Mouse (Mus musculus) hindbrain, embryonic 13.5 days (tissue): ENCODE data around the gene Gm9780. TPM values are rescaled to one million over a fixed set of nuclear protein-coding genes. Genes with fewer than 3 reads are reported as not detected.
"Not testable (repeated sequence)": the region's sequence is repeated elsewhere in the genome, so short reads cannot be mapped to it uniquely, and the experiment has no call there.

ENCODE experiments used
- ATAC-seq: fragments of 200-750 bp; cut with Nextera tagmentation; 2 replicates; pipeline ENCODE4 v1.8.0; 2017; ENCODE audit warnings: moderate TSS enrichment; ENCODE audit not compliant: low FRiP score
- H3K27ac ChIP-seq: fragments of 300-500 bp; sonication (generic); 2 replicates; pipeline ENCODE4 v1.5.1; 2015; ENCODE audit warnings: inconsistent platforms, mild to moderate bottlenecking, moderate library complexity
- H3K27me3 ChIP-seq: fragments of 300-500 bp; sonication (generic); 2 replicates; pipeline ENCODE4 v1.6.1; 2015; ENCODE audit warnings: mild to moderate bottlenecking, inconsistent platforms
- H3K36me3 ChIP-seq: fragments of 300-500 bp; sonication (generic); 2 replicates; pipeline ENCODE4 v1.6.1; 2015; ENCODE audit warnings: mild to moderate bottlenecking, inconsistent platforms
- H3K4me1 ChIP-seq: fragments of 300-500 bp; sonication (generic); replicated peaks from 2 replicates; pipeline ENCODE4 v1.6.1; 2015; ENCODE audit warnings: inconsistent platforms
- H3K4me2 ChIP-seq: fragments of 300-500 bp; sonication (generic); 2 replicates; pipeline ENCODE4 v1.6.1; 2015; ENCODE audit warnings: inconsistent platforms, mild to moderate bottlenecking, moderate library complexity
- H3K4me3 ChIP-seq: fragments of 300-500 bp; sonication (generic); 2 replicates; pipeline ENCODE4 v1.5.1; 2015; ENCODE audit warnings: mild to moderate bottlenecking, inconsistent platforms
- H3K9ac ChIP-seq: fragments of 300-500 bp; sonication (generic); 2 replicates; pipeline ENCODE4 v1.6.1; 2015; ENCODE audit warnings: mild to moderate bottlenecking, inconsistent platforms
- H3K9me3 ChIP-seq: fragments of 300-500 bp; sonication (generic); 2 replicates; pipeline ENCODE4 v1.6.1; 2016; ENCODE audit warnings: inconsistent platforms
- WGBS: fragments of 180-500 bp; shearing (Covaris S2); methylation state at CpG from one replicate; pipeline ENCODE4 v1.1.7; 2015; 5-methylcytosine and 5-hydroxymethylcytosine counted together
- polyA plus RNA-seq: library from polyadenylated mRNA; unstranded; fragments of >200 nt; fragmentation: Nextera tagmentation; extraction: Ambion mirVana; gene quantifications from 2 replicates; pipeline ENCODE4 v1.2.1, GENCODE M21; 2015

Gene Gm9780
- 2.9 and 4.7 TPM in 2 replicates for polyA plus RNA-seq

DNA sequence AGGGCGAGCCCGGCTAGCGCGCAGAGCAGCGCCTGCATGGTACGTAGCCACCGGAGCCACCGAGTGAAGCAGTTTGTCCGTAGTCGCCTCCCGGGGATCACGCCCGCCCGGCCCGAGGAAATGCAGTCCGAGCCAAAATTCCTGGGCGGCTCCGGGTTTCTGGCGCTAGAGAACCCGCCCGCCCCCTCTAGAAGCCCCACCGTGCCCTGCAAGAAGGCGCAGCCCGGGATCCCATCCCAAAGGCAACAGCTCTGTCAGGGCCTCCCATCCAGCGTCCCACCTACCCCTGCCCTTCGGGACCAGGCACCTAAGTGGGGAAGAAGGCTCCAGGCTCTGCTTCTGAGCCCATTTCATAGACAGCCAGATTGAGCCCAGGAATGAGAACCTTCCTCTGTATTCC lies at the start of gene Gm9780:
Gm9780 (minus strand) TSS at position 101 of the 400 bp plus-strand sequence.
- H3K27me3 ChIP-seq, H3K4me3 ChIP-seq, H3K36me3 ChIP-seq, H3K4me1 ChIP-seq, H3K9me3 ChIP-seq, H3K4me2 ChIP-seq, H3K27ac ChIP-seq, ATAC-seq, H3K9ac ChIP-seq: not testable (repeated sequence)
- WGBS, result no CpG with 5 or more reads among the region's 26 CpGs

DNA sequence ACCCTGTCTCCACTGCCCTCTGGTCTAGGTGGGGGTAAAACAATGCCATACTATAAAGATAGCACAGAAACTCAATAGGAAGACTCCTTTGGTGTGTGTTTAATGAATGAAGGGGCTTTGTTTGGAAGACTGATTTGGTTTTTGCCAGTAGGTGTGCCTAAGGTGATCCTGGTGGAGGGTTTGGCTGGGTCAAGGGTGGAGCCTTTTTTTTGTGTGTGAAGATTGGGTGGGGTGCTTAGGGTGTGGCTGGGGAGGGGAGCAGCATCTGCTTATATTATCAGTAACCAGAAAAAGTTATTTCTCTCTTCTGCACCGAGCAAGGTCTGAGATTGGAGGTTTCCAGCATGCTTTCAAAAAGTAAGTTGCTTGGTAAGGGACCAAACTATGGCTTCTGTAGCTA lies 39.5 kb upstream of the Gm9780 start, which contains the start of gene Cphx3:
Cphx3 (plus strand) TSS at position 301 of the 400 bp plus-strand sequence.
- H3K9ac ChIP-seq, H3K27me3 ChIP-seq, ATAC-seq, H3K4me3 ChIP-seq, H3K36me3 ChIP-seq, H3K4me2 ChIP-seq, H3K9me3 ChIP-seq, H3K27ac ChIP-seq, H3K4me1 ChIP-seq: not testable (repeated sequence)
- WGBS, result no CpG with 5 or more reads among the region's 1 CpGs

DNA sequence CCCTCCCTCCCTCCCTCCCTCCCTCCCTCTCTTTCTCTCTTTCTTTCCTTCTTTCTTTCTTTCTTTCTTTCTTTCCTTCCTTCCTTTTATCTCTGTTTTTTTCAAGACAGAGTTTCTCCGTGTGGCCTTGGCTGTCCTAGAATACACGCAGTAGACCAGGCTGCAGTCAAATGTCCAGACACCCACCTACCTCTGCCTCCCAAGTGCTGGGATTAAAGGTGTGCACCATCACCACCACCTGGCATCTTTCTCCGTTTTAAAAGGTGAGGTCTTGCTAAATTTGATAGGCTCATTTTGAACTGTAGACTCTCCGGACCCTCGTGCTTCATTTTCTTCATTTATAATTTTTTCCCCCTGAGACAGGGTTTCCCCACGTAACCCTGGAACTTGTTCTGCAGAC lies 38.7 kb upstream of the Gm9780 start, which contains the start of gene Cphx2:
Cphx2 (plus strand) TSS at position 301 of the 400 bp plus-strand sequence.
- H3K4me3 ChIP-seq, H3K9me3 ChIP-seq, H3K9ac ChIP-seq, H3K4me1 ChIP-seq, H3K27ac ChIP-seq, H3K36me3 ChIP-seq, H3K4me2 ChIP-seq, ATAC-seq, H3K27me3 ChIP-seq: not testable (repeated sequence)
- WGBS, result no CpG with 5 or more reads among the region's 6 CpGs

DNA sequence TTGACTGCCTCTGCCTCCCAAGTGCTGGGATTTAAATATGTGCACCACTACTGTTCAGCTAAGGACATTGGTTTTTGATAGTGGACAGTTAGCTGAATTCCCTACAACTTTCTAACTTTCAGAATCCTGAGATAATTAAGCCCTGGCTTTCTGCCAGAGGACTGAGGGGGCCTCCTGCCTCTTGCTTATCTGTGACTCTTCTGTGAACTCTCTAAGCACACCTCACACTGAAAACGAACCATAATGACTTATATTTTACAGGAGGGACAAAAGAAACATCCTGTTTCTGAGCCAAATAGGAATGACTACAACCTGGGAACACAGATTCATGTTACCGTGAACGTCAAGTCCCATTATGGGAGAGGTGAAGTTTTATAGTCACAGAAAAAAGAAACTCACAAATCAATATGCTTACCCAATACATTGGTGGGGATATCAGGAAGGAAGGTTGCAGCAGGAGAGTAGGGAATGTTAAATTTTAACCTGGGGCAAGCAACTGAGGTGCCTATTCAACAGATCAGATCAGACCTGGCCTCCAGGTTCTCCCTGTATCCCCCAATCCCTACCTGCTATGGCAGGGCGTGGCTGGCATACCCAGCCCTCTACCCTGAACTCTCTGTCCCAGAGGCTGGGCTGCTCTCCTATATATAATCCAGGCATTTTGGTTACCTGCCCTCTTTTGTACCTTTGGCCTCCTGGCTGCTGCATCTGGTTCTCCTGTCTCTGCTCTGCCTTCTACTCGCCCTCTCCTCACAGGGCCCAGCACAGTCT lies 34.3 kb upstream of the Gm9780 start:
- not testable (repeated sequence) for H3K27ac ChIP-seq, H3K27me3 ChIP-seq, H3K4me3 ChIP-seq, H3K9ac ChIP-seq, H3K36me3 ChIP-seq, H3K4me2 ChIP-seq, ATAC-seq, H3K9me3 ChIP-seq, H3K4me1 ChIP-seq
- WGBS, result no CpG with 5 or more reads among the region's 5 CpGs

DNA sequence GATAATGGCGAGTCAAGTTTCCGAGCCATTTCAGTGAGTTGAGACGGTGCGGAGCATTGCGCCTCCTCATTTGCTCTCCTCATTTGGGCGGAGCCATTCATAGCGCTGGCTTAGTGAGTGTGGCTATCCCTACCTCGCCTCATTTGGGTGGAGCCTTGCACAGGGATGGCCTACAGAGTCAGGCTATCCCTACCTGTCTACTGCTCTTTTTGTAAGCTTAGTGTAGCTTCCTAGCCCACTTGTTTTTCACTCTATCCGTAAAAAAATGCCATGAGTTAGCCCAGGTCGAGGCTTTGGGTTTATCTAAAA lies 24.8 kb upstream of the Gm9780 start, which contains the start of gene Tmem254c:
Tmem254c (minus strand) TSS at position 31 of the 309 bp plus-strand sequence.
- H3K9ac ChIP-seq, H3K36me3 ChIP-seq, H3K27ac ChIP-seq, H3K27me3 ChIP-seq, H3K4me2 ChIP-seq, H3K9me3 ChIP-seq, H3K4me1 ChIP-seq, H3K4me3 ChIP-seq: not testable (repeated sequence)
- ATAC-seq, result peak; percentile 71; the same call in 1 of the 2 replicates
- no CpG with 5 or more reads among the region's 10 CpGs for WGBS

DNA sequence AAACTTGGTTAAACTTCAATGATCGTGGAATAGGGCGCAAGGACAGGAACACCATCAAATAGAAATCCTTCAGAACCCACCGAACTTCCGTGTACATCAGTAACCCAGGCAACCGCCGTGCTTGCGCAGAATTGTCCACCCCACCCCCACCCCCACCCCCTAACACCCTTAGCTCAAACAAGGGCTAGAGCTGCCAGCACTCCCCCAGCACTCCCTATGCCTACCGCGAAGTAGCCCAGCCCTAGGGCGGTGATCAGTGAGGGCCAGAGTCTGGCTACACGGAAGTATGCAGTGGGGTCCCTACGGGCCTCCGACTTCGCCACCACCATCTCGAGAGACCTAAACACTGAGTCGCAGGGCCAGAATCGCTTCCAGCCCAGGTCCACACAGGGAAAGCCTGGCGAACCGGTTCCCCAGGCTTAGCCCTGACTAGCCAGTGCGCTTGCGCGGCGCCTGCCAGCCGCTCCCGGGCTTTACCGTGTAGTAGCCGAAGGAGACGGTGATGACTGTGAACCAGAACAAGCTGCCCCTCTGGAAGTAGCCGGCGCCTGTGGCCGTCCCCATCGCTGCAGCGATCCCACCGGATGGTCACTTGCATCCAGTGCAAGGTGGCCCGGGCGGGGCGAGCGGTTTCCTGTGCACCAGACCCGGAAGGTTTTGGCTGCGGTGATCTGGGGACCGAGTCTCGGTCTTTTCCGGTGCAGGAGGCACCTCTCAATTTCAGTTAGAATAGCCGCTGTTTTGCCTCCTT lies 24.2 kb upstream of the Gm9780 start:
- not testable (repeated sequence) for H3K27me3 ChIP-seq, H3K4me2 ChIP-seq, H3K9ac ChIP-seq, H3K27ac ChIP-seq, H3K9me3 ChIP-seq, H3K4me1 ChIP-seq, H3K4me3 ChIP-seq, H3K36me3 ChIP-seq
- peak; percentile 88 for ATAC-seq
- WGBS, result no CpG with 5 or more reads among the region's 44 CpGs

DNA sequence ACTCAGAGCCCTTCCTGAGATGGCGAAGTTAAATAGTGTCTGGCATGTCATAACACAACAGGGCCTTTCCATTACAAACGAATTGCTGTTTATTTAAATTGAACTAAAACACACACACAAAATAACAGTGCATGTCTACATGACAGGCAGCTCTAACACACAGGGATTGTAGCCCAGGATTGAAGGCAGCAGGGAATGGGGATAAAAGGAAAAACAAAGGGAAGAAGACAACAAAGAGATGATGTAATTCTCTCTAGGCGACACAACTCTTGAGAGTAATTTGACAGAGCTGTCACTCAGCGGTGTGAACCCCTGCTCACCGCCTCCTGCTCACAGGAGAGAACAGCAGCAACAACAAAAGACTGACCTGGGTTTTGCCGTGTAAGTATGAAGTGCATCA lies 16.9 kb upstream of the Gm9780 start:
- not testable (repeated sequence) for H3K4me1 ChIP-seq, H3K4me2 ChIP-seq, ATAC-seq, H3K27ac ChIP-seq, H3K27me3 ChIP-seq, H3K9ac ChIP-seq, H3K4me3 ChIP-seq, H3K9me3 ChIP-seq, H3K36me3 ChIP-seq
- no CpG with 5 or more reads among the region's 6 CpGs for WGBS

DNA sequence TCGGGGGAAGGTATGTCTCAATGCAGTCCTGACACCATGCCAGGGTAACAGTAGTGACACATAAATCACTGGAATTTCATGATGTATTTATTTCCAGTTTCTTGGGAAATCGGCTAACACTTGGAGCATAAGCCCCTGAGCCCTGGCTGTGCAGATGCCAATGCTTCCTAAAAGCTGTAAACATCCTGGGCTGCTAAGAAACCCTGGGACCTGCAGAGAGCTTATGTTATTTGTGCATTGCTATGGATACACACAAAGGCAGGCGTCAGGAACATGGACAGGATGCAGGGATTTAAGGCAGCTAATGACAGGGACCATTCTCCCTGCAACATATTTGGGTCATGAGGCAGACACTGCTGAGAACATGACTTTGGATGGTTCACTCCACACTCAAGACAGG lies 15.7 kb upstream of the Gm9780 start:
- H3K4me1 ChIP-seq, ATAC-seq, H3K27ac ChIP-seq, H3K9me3 ChIP-seq, H3K9ac ChIP-seq, H3K4me2 ChIP-seq, H3K27me3 ChIP-seq, H3K36me3 ChIP-seq, H3K4me3 ChIP-seq: not testable (repeated sequence)
- WGBS, result no CpG with 5 or more reads among the region's 3 CpGs

DNA sequence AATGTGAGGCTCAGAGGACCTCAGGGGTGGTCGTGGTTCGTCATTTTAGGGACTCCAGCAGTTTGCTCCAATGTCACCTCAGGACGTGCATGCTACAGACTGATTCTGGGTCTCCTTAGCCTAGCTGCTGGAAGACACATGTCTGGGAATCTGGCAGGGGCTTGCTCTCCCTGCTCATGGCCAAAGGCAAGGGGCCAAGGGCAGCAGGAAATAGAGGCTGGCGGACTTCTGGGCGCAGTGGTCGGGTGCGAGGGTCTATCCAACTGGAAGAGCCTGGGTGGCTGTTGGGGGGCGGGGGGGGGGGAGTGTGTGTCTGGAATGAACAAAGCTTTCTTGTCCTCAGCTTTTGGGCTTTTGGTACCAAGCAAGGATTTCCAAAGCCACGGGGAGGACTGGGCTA lies 6.3 kb upstream of the Gm9780 start:
- not testable (repeated sequence) for H3K27ac ChIP-seq, H3K9ac ChIP-seq, ATAC-seq, H3K4me3 ChIP-seq, H3K9me3 ChIP-seq, H3K27me3 ChIP-seq, H3K4me1 ChIP-seq, H3K36me3 ChIP-seq, H3K4me2 ChIP-seq
- no CpG with 5 or more reads among the region's 9 CpGs for WGBS

DNA sequence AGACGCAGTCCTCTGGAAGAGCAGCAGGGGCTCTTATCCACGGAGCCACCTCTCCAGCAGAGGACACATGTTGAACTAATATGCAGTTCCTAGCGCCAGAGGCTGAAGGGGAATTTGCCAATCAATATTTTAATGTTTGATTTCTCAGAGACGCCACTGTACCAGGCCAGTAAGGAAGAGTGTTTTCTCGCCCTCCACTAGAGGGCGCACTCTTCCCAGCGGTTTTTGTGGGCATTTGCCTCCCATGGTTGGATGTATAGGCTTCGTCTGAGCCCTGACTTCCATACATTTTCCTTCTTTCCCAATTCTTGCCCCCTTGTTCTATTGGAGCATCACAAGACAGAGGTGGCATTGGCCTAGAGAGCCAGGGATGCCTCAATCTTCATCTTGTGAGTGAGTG lies 4.5 kb upstream of the Gm9780 start:
- H3K36me3 ChIP-seq, H3K4me3 ChIP-seq, H3K4me2 ChIP-seq, H3K27me3 ChIP-seq, ATAC-seq, H3K27ac ChIP-seq, H3K9ac ChIP-seq, H3K4me1 ChIP-seq, H3K9me3 ChIP-seq: not testable (repeated sequence)
- no CpG with 5 or more reads among the region's 8 CpGs for WGBS

DNA sequence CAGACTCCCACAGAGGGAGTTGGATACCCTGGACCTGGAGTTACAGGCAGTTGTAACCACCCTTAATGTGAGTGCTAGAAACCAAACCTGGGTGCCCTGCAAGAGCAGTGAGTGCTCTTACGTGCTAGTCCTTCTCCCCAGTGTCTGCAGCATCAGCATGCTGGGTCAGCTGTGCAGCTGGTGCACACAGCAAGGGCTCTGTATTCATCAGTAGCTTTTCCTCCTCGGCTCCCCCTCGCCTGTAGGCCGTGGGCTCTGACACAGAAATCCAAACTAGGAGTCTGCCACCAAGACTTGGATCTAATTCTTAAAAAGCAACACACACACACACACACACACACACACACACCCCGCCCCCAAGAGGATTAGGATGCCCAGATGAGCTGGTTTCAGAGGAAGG lies 2.5 kb upstream of the Gm9780 start:
- not testable (repeated sequence) for H3K4me2 ChIP-seq, H3K9me3 ChIP-seq, H3K9ac ChIP-seq, H3K36me3 ChIP-seq, ATAC-seq, H3K4me1 ChIP-seq, H3K27ac ChIP-seq, H3K27me3 ChIP-seq, H3K4me3 ChIP-seq
- WGBS, result no CpG with 5 or more reads among the region's 5 CpGs

DNA sequence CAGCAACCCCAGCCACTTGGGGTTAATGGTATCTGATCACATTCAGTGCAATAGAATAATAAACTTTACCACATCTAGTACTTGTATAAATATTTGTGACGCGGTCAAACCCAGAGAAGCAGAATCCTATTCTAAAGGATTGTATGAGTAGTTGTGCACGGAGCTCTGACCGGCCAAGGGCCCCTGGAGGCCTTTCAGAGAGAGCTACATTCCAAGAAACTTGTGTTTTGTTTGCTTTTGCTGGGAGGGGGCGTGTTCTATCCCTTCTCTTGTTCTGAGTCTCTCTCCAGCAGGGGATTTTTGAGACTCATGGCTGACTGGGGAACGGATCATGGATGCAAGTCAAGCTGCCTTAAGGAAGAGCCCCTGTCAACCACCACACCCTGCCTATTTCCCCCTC lies 7.1 kb downstream of the Gm9780 start:
- H3K27ac ChIP-seq, H3K4me3 ChIP-seq, H3K36me3 ChIP-seq, H3K9me3 ChIP-seq, H3K4me1 ChIP-seq, H3K9ac ChIP-seq, ATAC-seq, H3K27me3 ChIP-seq, H3K4me2 ChIP-seq: not testable (repeated sequence)
- WGBS, result no CpG with 5 or more reads among the region's 6 CpGs

DNA sequence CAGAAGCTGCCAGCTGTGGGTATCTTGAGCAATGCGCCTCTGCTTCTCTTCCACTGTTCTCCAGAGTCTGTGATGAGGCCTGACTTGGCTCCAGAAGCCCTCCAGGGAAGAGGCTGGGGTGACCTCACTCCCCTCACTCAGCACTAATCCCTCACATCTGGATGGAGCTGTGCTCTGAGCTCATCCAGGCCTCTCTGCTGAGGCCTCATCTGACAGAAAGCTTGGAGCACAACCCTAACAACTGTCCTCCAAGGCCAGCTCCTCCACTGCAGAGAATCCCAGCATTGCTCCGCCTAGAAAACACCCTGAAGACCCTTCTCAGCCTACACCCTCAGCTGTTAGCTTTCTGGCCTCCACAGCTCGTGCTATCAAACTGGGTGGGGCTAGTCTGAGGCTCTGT lies 8.1 kb downstream of the Gm9780 start:
- not testable (repeated sequence) for ATAC-seq, H3K9me3 ChIP-seq, H3K4me2 ChIP-seq, H3K36me3 ChIP-seq, H3K4me1 ChIP-seq, H3K27ac ChIP-seq, H3K9ac ChIP-seq, H3K27me3 ChIP-seq, H3K4me3 ChIP-seq
- WGBS, result no CpG with 5 or more reads among the region's 3 CpGs
